Mouse (Mus musculus) forebrain, embryonic 10.5 days (tissue): Measurements from ENCODE around the gene Jpt1. TPM values are rescaled to one million over a fixed set of nuclear protein-coding genes. Genes with fewer than 3 reads are reported as not detected.

ENCODE experiments used
- DNase-seq: peaks from one replicate; pipeline ENCODE4 v3.0.0-alpha.2; 2017; ENCODE audit warnings: low spot score; ENCODE audit errors: extremely low spot score
- H3K27ac ChIP-seq: fragments of 300-500 bp; sonication (generic); 2 replicates; pipeline ENCODE4 v1.5.1; 2016; ENCODE audit warnings: mild to moderate bottlenecking
- H3K27me3 ChIP-seq: fragments of 300-500 bp; sonication (generic); 2 replicates; pipeline ENCODE4 v1.6.1; 2016; ENCODE audit warnings: mild to moderate bottlenecking; ENCODE audit not compliant: poor library complexity, severe bottlenecking
- H3K36me3 ChIP-seq: fragments of 300-500 bp; sonication (generic); replicated peaks from 2 replicates; pipeline ENCODE4 v1.6.1; 2016; ENCODE audit warnings: mild to moderate bottlenecking, moderate library complexity
- H3K4me1 ChIP-seq: fragments of 300-500 bp; sonication (generic); 2 replicates; pipeline ENCODE4 v1.6.1; 2016
- H3K4me3 ChIP-seq: fragments of 300-500 bp; sonication (generic); 2 replicates; pipeline ENCODE4 v1.5.1; 2016; ENCODE audit warnings: mild to moderate bottlenecking, moderate library complexity
- H3K9me3 ChIP-seq: fragments of 300-500 bp; sonication (generic); 2 replicates; pipeline ENCODE4 v1.6.1; 2016; ENCODE audit warnings: mild to moderate bottlenecking, moderate library complexity
- WGBS: fragments of 180-500 bp; shearing (Covaris S2); methylation state at CpG from one replicate; pipeline ENCODE4 v1.1.7; 2016; 5-methylcytosine and 5-hydroxymethylcytosine counted together
- polyA plus RNA-seq: library from polyadenylated mRNA; unstranded; fragments of >200 nt; fragmentation: Nextera tagmentation; extraction: Ambion mirVana; gene quantifications from 2 replicates; pipeline ENCODE4 v1.2.1, GENCODE M21; 2016

Jpt1 gene
- polyA plus RNA-seq, 1 experiment from 2014 or later: 771 TPM

- Histone ChIP-seq H3K27ac (no peak overlapping the region), H3K4me3 (no peak overlapping the region), H3K27me3 (no peaks in the 10 kb centered on the region), H3K36me3 (peaks cover 62% of the 10 kb centered on the region), H3K9me3 (no peaks in the 10 kb centered on the region), H3K4me1 (no peaks in the 10 kb centered on the region)
- WGBS: 86% methylated on average over 2 of the region's 2 CpGs
- no peak for DNase-seq
These were observed 8.1 kb upstream of the Jpt1 start for GRCm38 (mm10) chr11:115522238-115522637.

GRCm38 (mm10) chr11:115521080-115521479 is 6.9 kb upstream of the Jpt1 start:
- Histone ChIP-seq H3K4me1 (no peaks in the 10 kb centered on the region), H3K9me3 (no peaks in the 10 kb centered on the region), H3K27ac (no peak overlapping the region), H3K27me3 (no peaks in the 10 kb centered on the region), H3K4me3 (no peak overlapping the region), H3K36me3 (peaks cover 50% of the 10 kb centered on the region)
- WGBS: 86% methylated on average over 4 of the region's 4 CpGs
- no peak for DNase-seq

GRCm38 (mm10) chr11:115520218-115520617 is 6.0 kb upstream of the Jpt1 start:
- Histone ChIP-seq H3K27me3 (no peaks in the 10 kb centered on the region), H3K36me3 (peaks cover 41% of the 10 kb centered on the region), H3K27ac (no peak overlapping the region), H3K4me3 (no peak overlapping the region), H3K9me3 (no peaks in the 10 kb centered on the region), H3K4me1 (peaks cover 2% of the 10 kb centered on the region)
- 78% methylated on average over 2 of the region's 2 CpGs for WGBS
- no peak for DNase-seq

- Histone ChIP-seq H3K9me3 (no peaks in the 10 kb centered on the region), H3K36me3 (peaks cover 35% of the 10 kb centered on the region), H3K27me3 (no peaks in the 10 kb centered on the region), H3K4me3 (no peak overlapping the region), H3K4me1 (peaks cover 9% of the 10 kb centered on the region), H3K27ac (no peak overlapping the region)
- 89% methylated on average over 3 of the region's 3 CpGs for WGBS
- DNase-seq: no peak
These were observed 5.4 kb upstream of the Jpt1 start for GRCm38 (mm10) chr11:115519581-115519980.

- H3K4me3 ChIP-seq: no peak overlapping the region
- no peak for DNase-seq
- H3K4me1 ChIP-seq: peaks cover 11% of the 10 kb centered on the region
- H3K27ac ChIP-seq: no peak overlapping the region
- peaks cover 26% of the 10 kb centered on the region for H3K36me3 ChIP-seq
- no peaks in the 10 kb centered on the region for H3K27me3 ChIP-seq
- WGBS: 79% methylated on average over 9 of the region's 9 CpGs
- no peaks in the 10 kb centered on the region for H3K9me3 ChIP-seq
These were observed 4.5 kb upstream of the Jpt1 start for GRCm38 (mm10) chr11:115518693-115519092.

GRCm38 (mm10) chr11:115516942-115517341 is 2.8 kb upstream of the Jpt1 start:
- WGBS: 89% methylated on average over 5 of the region's 5 CpGs
- H3K9me3 ChIP-seq: no peaks in the 10 kb centered on the region
- H3K27me3 ChIP-seq: no peaks in the 10 kb centered on the region
- peaks cover 15% of the 10 kb centered on the region for H3K36me3 ChIP-seq
- H3K4me1 ChIP-seq: peaks cover 27% of the 10 kb centered on the region
- H3K27ac ChIP-seq: no peak overlapping the region
- H3K4me3 ChIP-seq: no peak overlapping the region
- no peak for DNase-seq

- 0 out of 2 replicates have a peak, but pooled peaks cover 6% of the 10 kb centered on the region for H3K36me3 ChIP-seq
- H3K4me1 ChIP-seq: peaks cover 47% of the 10 kb centered on the region
- 74% methylated on average over 6 of the region's 6 CpGs for WGBS
- DNase-seq: no peak
- H3K4me3 ChIP-seq: peak overlapping the region; percentile 99
- no peaks in the 10 kb centered on the region for H3K27me3 ChIP-seq
- no peaks in the 10 kb centered on the region for H3K9me3 ChIP-seq
- H3K27ac ChIP-seq: peak overlapping the region; percentile 99
These were observed 834 bp upstream of the Jpt1 start for GRCm38 (mm10) chr11:115515021-115515420.

DNA sequence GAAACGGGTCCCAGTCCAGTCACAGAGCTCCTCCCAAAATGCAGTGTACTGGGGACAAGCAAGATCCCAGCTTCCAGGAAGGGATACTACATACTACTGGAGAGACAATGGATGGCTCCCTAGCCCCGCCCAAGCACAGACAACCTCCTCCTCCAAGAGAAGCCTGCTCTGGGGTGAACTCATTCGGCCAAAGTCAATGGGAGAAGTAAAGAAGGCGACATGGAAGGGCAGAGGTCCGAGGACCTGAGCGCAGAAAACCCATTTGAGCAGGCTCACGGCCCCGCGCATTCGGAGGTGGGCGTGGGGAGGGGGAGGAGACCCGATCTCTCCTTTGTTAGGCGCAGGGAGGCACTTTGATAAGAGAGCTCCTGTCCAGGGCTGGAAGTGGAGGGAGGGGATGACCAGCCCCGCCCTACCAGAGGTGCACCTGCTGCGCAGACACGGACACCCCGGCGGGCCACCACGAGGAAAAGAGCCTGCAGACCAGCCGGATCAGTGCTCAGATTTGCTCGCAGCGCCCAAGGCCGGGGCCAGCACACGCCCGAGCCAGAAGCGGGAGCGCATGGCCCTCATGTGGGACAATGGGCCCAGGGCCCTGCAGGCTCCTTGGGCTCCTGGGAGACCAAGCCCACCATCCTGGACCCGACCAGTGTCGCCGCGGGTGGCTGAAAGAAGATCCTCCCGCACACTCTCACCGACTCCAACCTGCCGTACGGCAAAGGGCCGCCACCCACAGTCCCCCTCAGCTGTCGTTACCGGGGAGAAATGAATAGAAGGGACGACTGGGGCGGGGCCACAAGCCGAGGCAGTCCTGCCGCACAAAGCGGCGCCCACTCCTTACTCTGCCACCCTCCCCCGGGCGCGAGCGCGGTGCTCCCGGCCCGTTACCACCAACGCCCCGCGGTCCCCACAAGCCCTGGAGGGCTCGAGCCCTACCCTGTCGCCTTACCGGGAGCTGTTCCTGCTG is 633 bp downstream of the Jpt1 start:
- DNase-seq: peak; percentile 70
- Histone ChIP-seq H3K36me3 (peaks cover 11% of the 10 kb centered on the region), H3K9me3 (no peaks in the 10 kb centered on the region), H3K27me3 (no peaks in the 10 kb centered on the region), H3K4me3 (peak overlapping the region; percentile 99), H3K4me1 (peaks cover 55% of the 10 kb centered on the region), H3K27ac (peak overlapping the region; percentile 99)
- WGBS: under 1% methylated on average over 57 of the region's 57 CpGs

- peak overlapping the region; percentile 99 for H3K27ac ChIP-seq
- H3K36me3 ChIP-seq: peaks cover 14% of the 10 kb centered on the region
- H3K4me1 ChIP-seq: peaks cover 65% of the 10 kb centered on the region
These were observed 1.6 kb downstream of the Jpt1 start for GRCm38 (mm10) chr11:115512407-115513183.

GRCm38 (mm10) chr11:115512004-115512403 is 2.2 kb downstream of the Jpt1 start:
- DNase-seq: no peak
- peaks cover 71% of the 10 kb centered on the region for H3K4me1 ChIP-seq
- H3K27ac ChIP-seq: peak overlapping the region; percentile 99

More at GRCm38 (mm10) chr11:115512407-115513183, 1.6 kb downstream of the Jpt1 start:
- no peak for DNase-seq
- Histone ChIP-seq H3K4me3 (peak overlapping the region; percentile 99), H3K27me3 (no peaks in the 10 kb centered on the region), H3K9me3 (no peaks in the 10 kb centered on the region)
- WGBS: 39% methylated on average over 8 of the region's 8 CpGs

DNA sequence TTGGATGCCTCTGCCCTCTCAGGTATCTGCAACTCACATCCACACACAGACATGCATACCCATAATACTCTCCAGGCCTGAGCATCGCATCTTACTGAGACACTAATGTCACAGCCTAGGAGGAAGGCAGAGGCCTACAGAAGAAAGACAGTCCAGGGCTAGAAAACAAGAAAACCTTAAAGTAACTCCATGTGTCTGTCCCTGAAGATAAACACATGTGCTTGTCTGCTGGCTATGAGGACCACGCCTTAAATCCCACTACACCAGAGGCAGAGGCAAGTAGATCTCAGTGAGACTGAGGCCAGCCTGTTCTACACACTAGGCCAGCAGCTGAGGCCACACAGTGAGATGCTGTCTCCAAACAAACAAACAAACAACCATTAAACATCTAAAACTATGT is 3.1 kb downstream of the Jpt1 start:
- peaks cover 28% of the 10 kb centered on the region for H3K36me3 ChIP-seq
- peaks cover 80% of the 10 kb centered on the region for H3K4me1 ChIP-seq
- 0 out of 2 replicates have a peak overlapping the region, but pooled peaks have one; percentile 99 for H3K27ac ChIP-seq
- no peaks in the 10 kb centered on the region for H3K9me3 ChIP-seq
- 73% methylated on average over 2 of the region's 2 CpGs for WGBS
- no peaks in the 10 kb centered on the region for H3K27me3 ChIP-seq
- H3K4me3 ChIP-seq: peak overlapping the region; percentile 99
- no peak for DNase-seq

More at GRCm38 (mm10) chr11:115512004-115512403, 2.2 kb downstream of the Jpt1 start:
- peak overlapping the region; percentile 99 for H3K4me3 ChIP-seq
- no peaks in the 10 kb centered on the region for H3K9me3 ChIP-seq
- H3K27me3 ChIP-seq: no peaks in the 10 kb centered on the region
- WGBS: 68% methylated on average over 3 of the region's 3 CpGs
- H3K36me3 ChIP-seq: peaks cover 20% of the 10 kb centered on the region

DNA sequence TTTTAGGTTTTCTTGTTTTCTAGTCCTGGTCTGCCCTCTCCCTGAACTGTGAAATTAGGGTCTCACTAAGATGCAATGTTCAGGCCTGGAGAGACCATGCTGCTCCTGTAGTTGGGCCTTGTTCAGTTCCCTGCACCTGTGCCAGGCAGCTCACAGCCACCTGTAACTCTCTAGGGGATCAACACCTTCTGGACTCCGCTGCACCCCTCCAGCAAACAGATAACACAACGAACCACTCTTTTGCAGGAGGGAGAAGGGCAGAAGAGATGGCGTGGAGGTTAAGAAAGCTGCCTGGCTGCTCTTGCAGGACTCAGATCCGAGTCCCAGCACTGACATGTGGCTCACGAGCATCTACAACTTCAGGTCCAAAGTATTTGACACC is 3.7 kb downstream of the Jpt1 start:
- peak overlapping the region; percentile 99 for H3K4me3 ChIP-seq
- no peaks in the 10 kb centered on the region for H3K9me3 ChIP-seq
- peaks cover 85% of the 10 kb centered on the region for H3K4me1 ChIP-seq
- no peak for DNase-seq
- H3K36me3 ChIP-seq: peaks cover 35% of the 10 kb centered on the region
- WGBS: 69% methylated on average over 5 of the region's 5 CpGs
- H3K27me3 ChIP-seq: no peaks in the 10 kb centered on the region
- peak overlapping the region; percentile 56 for H3K27ac ChIP-seq
